Mouse (Mus musculus) frontal cortex, adult 2 months (tissue): Measurements from ENCODE around the gene Irf9. TPM values are rescaled to one million over a fixed set of nuclear protein-coding genes. Genes with fewer than 3 reads are reported as not detected.

Experiments used
- DNase-seq, 2 experiments: peaks; one replicate each; pipeline ENCODE4 v3.0.0; 2022; ENCODE audit warnings: low spot score in 1 of 2; ENCODE audit errors: extremely low spot score in 1 of 2
- polyA plus RNA-seq: library from polyadenylated mRNA; depleted of rRNA; stranded (reverse); fragments of >200 nt; gene quantifications from 2 replicates; pipeline ENCODE4 v1.2.3, GENCODE M21; 2012; rRNA removed

Gene Irf9
- polyA plus RNA-seq = 19.1 and 22.9 TPM in 2 replicates

GRCm38 (mm10) chr14:55603271-55603632 lies at the start of gene Irf9:
Gene Irf9 (plus strand): TSS chr14:55603571.
- DNase-seq = no peak

GRCm38 (mm10) chr14:55554635-55555034 lies 48.7 kb upstream of the Irf9 start:
- no peak for DNase-seq

GRCm38 (mm10) chr14:55555788-55556187 lies 47.6 kb upstream of the Irf9 start:
- no peak for DNase-seq

GRCm38 (mm10) chr14:55557003-55557402 lies 46.4 kb upstream of the Irf9 start:
- peak in 1 of 2 experiments; percentile 84 for DNase-seq

GRCm38 (mm10) chr14:55557587-55557986 lies 45.8 kb upstream of the Irf9 start:
- no peak for DNase-seq

- DNase-seq = no peak
Measured at GRCm38 (mm10) chr14:55558740-55559448, 44.5 kb upstream of the Irf9 start.

GRCm38 (mm10) chr14:55559799-55560201 lies 43.6 kb upstream of the Irf9 start, which contains the start of gene Dcaf11:
Gene Dcaf11 (plus strand): TSS chr14:55560006.
- peak; percentile 79 to 90 for DNase-seq

GRCm38 (mm10) chr14:55560202-55561073 lies 42.9 kb upstream of the Irf9 start, which contains the start of gene A730061H03Rik:
Gene A730061H03Rik (minus strand): TSS chr14:55560406.
- peak; percentile 99 for DNase-seq

- no peak for DNase-seq
Measured at GRCm38 (mm10) chr14:55561860-55562259, 41.5 kb upstream of the Irf9 start.

- no peak for DNase-seq
Measured at GRCm38 (mm10) chr14:55563249-55563648, 40.1 kb upstream of the Irf9 start.

- no peak for DNase-seq
Measured at GRCm38 (mm10) chr14:55565748-55566147, 37.6 kb upstream of the Irf9 start.

GRCm38 (mm10) chr14:55567496-55567895 lies 35.9 kb upstream of the Irf9 start:
- DNase-seq = no peak

- no peak for DNase-seq
Measured at GRCm38 (mm10) chr14:55570588-55570987, 32.8 kb upstream of the Irf9 start.

GRCm38 (mm10) chr14:55571760-55572159 lies 31.6 kb upstream of the Irf9 start:
- DNase-seq = no peak

- DNase-seq = no peak
Measured at GRCm38 (mm10) chr14:55575302-55575701, 28.1 kb upstream of the Irf9 start, which contains the start of gene Fitm1. Gene Fitm1 (plus strand): TSS chr14:55575617.

- DNase-seq = no peak
Measured at GRCm38 (mm10) chr14:55575711-55576110, 27.7 kb upstream of the Irf9 start.

GRCm38 (mm10) chr14:55576376-55576775 lies 27.0 kb upstream of the Irf9 start:
- peak in 1 of 2 experiments; percentile 37 for DNase-seq

- DNase-seq = peak in 1 of 2 experiments; percentile 66
Measured at GRCm38 (mm10) chr14:55577871-55578667, 25.3 kb upstream of the Irf9 start, which contains the start of gene Psme1. Gene Psme1 (plus strand): TSS chr14:55578123.

- no peak for DNase-seq
Measured at GRCm38 (mm10) chr14:55578668-55579269, 24.6 kb upstream of the Irf9 start.
